Mouse (Mus musculus) left cerebral cortex, adult 11 months (tissue): ENCODE results near the gene Olfr926.
"Not testable (repeated sequence)": the region's sequence is repeated elsewhere in the genome, so short reads cannot be mapped to it uniquely, and the experiment has no call there.

Experiments
- DNase-seq: peaks from one replicate; pipeline ENCODE4 v3.0.0; 2022; ENCODE audit warnings: low spot score

Gene Olfr926

DNA sequence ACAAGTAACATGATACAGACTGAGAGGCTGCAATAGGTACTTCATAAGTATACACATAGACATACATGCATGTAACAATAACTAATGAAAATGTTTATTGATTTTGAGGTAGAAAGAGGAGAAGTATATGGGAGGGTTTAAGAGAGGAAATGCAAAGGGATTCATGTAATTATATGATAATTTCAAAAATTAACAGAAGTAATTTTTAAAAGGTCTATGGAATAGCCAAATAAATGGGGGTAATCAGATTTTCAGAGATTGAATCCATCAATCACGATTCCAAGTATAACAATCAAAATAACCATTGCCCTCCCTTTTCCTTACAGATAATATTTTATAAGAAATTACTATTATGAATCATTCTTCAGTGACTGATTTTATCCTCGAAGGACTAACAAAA is at the start of gene Olfr926:
Gene Olfr926 (plus strand): TSS at position 301 of the 400 bp plus-strand sequence.
- DNase-seq = no peak

DNA sequence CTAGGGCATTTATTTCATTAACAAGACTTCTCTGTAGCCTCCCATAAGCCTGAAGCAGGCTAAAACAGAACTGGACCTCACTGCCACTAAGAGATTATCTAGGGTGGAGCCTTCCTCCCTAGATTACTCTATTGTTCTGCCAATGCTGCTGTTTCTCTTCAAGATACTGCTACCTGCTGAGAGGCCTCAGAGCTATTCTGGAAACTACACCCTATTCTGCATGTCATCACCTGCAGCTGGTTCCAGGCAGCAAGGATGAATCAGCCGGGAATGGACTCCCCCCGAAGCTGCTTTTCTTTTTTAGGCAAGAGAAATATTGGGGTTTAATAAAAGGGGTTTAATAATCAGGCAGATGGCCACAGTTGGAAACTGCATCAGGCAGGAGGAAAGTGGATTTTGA is 43.9 kb upstream of the Olfr926 start:
- no peak for DNase-seq

DNA sequence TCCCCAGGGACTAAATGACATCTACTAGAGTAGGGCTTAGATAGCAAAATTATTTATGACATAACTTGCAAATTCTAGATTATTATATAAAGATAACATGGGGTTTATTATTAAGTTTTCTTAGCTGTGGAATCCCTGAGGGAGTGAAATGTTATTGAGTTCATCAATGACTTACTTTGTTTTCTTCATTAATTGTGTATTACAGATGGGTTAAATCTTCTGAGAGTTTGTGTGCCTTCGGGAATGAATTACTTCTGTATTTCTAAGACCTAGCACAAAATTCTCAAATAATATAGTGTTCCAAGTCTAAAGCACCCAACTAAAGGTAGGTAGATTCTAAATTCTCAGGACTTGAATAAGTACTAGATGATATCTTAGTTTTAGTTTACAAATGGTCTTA is 32.8 kb upstream of the Olfr926 start, which contains the start of gene Olfr924:
Gene Olfr924 (plus strand): TSS at position 301 of the 400 bp plus-strand sequence.
- no peak for DNase-seq

DNA sequence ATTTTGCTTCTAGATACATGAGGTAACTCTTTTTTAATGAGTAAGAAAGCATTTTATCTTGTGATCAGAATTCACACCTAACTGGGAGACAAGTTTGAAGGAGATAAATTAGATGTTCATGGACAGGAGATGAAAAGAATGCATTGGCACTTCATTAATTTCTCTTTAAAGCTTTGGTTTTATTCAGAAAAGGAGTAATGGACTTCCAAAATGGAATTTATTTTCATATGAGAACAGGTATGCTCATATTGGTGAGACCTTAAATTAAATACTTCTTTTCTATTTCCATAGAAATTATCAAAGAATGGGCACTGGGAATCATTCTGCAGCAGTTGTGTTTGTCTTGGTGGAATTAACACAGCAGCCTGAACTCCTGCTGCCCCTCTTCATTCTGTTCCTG is 22.2 kb upstream of the Olfr926 start, which contains the start of gene Olfr26:
Gene Olfr26 (plus strand): TSS at position 301 of the 400 bp plus-strand sequence.
- no peak for DNase-seq

DNA sequence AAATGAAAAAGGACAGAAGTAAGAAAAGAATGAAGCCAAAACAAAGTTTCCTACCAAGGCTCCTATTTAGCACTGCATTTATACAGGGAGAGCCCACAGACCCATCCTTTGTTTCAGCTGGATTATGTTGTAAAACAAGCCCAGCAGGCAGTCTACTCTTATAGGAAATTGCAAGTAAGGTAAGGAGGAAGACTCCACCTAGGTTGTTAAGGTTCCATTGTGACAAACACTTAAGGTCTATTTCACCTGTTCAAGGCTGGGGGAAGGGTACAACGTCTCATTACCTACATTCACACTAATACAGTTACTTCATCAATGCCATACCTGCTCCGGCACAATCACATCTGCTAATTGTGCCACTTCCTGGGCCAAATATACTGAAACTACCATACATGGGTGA is 2.0 kb upstream of the Olfr926 start:
- DNase-seq = not testable (repeated sequence)
